Mouse (Mus musculus) heart, embryonic 12.5 days (tissue): ENCODE data around the gene Aasdhppt. TPM values are rescaled to one million over a fixed set of nuclear protein-coding genes. Genes with fewer than 3 reads are reported as not detected.

Experiments
- ATAC-seq: fragments of 200-750 bp; cut with Nextera tagmentation; 2 replicates; pipeline ENCODE4 v1.8.0; 2017; ENCODE audit warnings: moderate TSS enrichment, moderate library complexity; ENCODE audit not compliant: insufficient number of reproducible peaks, low FRiP score
- H3K27ac ChIP-seq: fragments of 300-500 bp; sonication (generic); 2 replicates; pipeline ENCODE4 v1.5.1; 2016; ENCODE audit warnings: mild to moderate bottlenecking, moderate library complexity; ENCODE audit not compliant: poor library complexity, severe bottlenecking
- H3K27me3 ChIP-seq: fragments of 300-500 bp; sonication (generic); replicated peaks from 2 replicates; pipeline ENCODE4 v1.6.1; 2016; ENCODE audit warnings: mild to moderate bottlenecking, moderate library complexity
- H3K36me3 ChIP-seq: fragments of 300-500 bp; sonication (generic); 2 replicates; pipeline ENCODE4 v1.6.1; 2016; ENCODE audit warnings: mild to moderate bottlenecking, moderate library complexity
- H3K4me1 ChIP-seq: fragments of 300-500 bp; sonication (generic); replicated peaks from 2 replicates; pipeline ENCODE4 v1.6.1; 2016; ENCODE audit warnings: mild to moderate bottlenecking
- H3K4me2 ChIP-seq: fragments of 300-500 bp; sonication (generic); 2 replicates; pipeline ENCODE4 v1.6.1; 2016; ENCODE audit warnings: mild to moderate bottlenecking, moderate library complexity
- H3K4me3 ChIP-seq: fragments of 300-500 bp; sonication (generic); 2 replicates; pipeline ENCODE4 v1.5.1; 2016; ENCODE audit warnings: mild to moderate bottlenecking
- H3K9ac ChIP-seq: fragments of 300-500 bp; sonication (generic); 2 replicates; pipeline ENCODE4 v1.6.1; 2016; ENCODE audit warnings: mild to moderate bottlenecking, moderate library complexity
- H3K9me3 ChIP-seq: fragments of 300-500 bp; sonication (generic); replicated peaks from 2 replicates; pipeline ENCODE4 v1.6.1; 2016; ENCODE audit warnings: mild to moderate bottlenecking, moderate library complexity
- WGBS: fragments of 180-500 bp; shearing (Covaris S2); methylation state at CpG from one replicate; pipeline ENCODE4 v1.1.7; 2016; 5-methylcytosine and 5-hydroxymethylcytosine counted together
- polyA plus RNA-seq: library from polyadenylated mRNA; unstranded; fragments of >200 nt; fragmentation: Nextera tagmentation; extraction: Ambion mirVana; gene quantifications from 2 replicates; pipeline ENCODE4 v1.2.1, GENCODE M21; 2016

The Aasdhppt gene
- polyA plus RNA-seq: 29.7 and 30.6 TPM in 2 replicates

DNA sequence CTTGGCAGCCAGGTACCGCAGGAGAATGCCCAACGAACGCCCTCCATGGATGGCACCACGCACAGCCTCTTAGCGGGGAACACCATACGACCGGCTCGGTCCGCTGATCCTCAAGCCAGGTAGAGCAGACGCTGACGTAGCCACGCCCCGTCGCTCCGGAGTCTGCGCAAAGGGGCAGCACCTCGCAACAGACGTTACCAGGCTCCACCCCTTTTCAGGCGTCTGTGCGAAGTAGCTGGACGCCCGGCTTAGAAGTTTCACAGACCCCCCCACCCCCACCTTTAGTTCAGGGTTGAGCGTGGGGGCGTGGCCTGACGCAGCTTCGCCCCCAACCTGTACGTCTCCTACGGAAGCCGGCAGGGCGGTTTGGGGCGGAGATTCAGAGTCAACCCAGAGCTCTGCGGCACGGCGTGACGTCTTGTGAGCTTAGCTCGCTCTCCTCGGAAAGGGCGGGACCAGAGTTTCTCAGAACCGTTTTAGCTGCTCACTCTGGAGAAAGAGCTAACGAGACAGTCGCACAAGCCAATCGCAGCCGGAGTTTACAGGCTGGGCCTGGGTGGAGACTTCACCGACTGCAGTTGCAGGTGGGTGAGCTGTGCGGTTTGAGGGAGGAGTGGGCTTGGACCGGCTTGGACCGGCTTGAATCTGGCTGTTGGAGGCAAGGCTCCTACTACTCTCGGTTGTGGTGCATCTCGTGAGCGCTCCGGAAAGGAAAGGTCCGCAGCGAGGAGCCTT is at the start of gene Aasdhppt, which contains the start of gene Kbtbd3:
Aasdhppt (minus strand) TSS at position 121 of the 735 bp plus-strand sequence.
Kbtbd3 (plus strand) TSS at position 483 of the 735 bp plus-strand sequence.
- H3K36me3 ChIP-seq: 0 out of 2 replicates have a peak, but pooled peaks cover 6% of the 10 kb centered on the region
- peak within 1 kb of the TSS; percentile 95 for H3K9ac ChIP-seq
- H3K4me2 ChIP-seq: peak within 1 kb of the TSS; percentile 80
- under 1% methylated on average over 53 of the region's 53 CpGs for WGBS
- no peaks in the 10 kb centered on the region for H3K9me3 ChIP-seq
- no peaks in the 10 kb centered on the region for H3K27me3 ChIP-seq
- H3K4me1 ChIP-seq: peaks cover 13% of the 10 kb centered on the region; the same call in 1 of the 2 replicates
- peak within 1 kb of the TSS; percentile 98 for H3K27ac ChIP-seq
- peak; percentile 98 for ATAC-seq
- H3K4me3 ChIP-seq: peak within 1 kb of the TSS; percentile 88

- Histone ChIP-seq H3K4me1 (no peaks in the 10 kb centered on the region), H3K27me3 (no peaks in the 10 kb centered on the region), H3K36me3 (no peaks in the 10 kb centered on the region), H3K4me2 (no peak overlapping the region), H3K27ac (no peak overlapping the region), H3K9ac (no peak overlapping the region), H3K4me3 (no peak overlapping the region), H3K9me3 (no peaks in the 10 kb centered on the region)
- no peak for ATAC-seq
- WGBS: 69% methylated on average over 1 of the region's 1 CpGs
Observed at GRCm38 (mm10) chr9:4353163-4353562, 43.9 kb upstream of the Aasdhppt start.

GRCm38 (mm10) chr9:4318939-4319721 is 9.9 kb upstream of the Aasdhppt start:
- ATAC-seq: no peak
- WGBS: 80% methylated on average over 6 of the region's 6 CpGs
- H3K27ac ChIP-seq: no peak overlapping the region

GRCm38 (mm10) chr9:4315746-4316145 is 6.5 kb upstream of the Aasdhppt start:
- ATAC-seq: no peak
- H3K27ac ChIP-seq: no peak overlapping the region
- H3K36me3 ChIP-seq: 0 out of 2 replicates have a peak, but pooled peaks cover 6% of the 10 kb centered on the region
- H3K9me3 ChIP-seq: no peaks in the 10 kb centered on the region
- no peak overlapping the region for H3K4me2 ChIP-seq
- H3K4me1 ChIP-seq: peaks cover 3% of the 10 kb centered on the region; the same call in 1 of the 2 replicates
- no peak overlapping the region for H3K9ac ChIP-seq
- H3K4me3 ChIP-seq: no peak overlapping the region
- H3K27me3 ChIP-seq: no peaks in the 10 kb centered on the region
- WGBS: 89% methylated on average over 2 of the region's 2 CpGs

More at GRCm38 (mm10) chr9:4318939-4319721, 9.9 kb upstream of the Aasdhppt start:
- Histone ChIP-seq H3K36me3 (0 out of 2 replicates have a peak, but pooled peaks cover 3% of the 10 kb centered on the region), H3K4me3 (no peak overlapping the region), H3K9ac (no peak overlapping the region), H3K4me2 (no peak overlapping the region), H3K4me1 (no peaks in the 10 kb centered on the region), H3K9me3 (no peaks in the 10 kb centered on the region), H3K27me3 (no peaks in the 10 kb centered on the region)

DNA sequence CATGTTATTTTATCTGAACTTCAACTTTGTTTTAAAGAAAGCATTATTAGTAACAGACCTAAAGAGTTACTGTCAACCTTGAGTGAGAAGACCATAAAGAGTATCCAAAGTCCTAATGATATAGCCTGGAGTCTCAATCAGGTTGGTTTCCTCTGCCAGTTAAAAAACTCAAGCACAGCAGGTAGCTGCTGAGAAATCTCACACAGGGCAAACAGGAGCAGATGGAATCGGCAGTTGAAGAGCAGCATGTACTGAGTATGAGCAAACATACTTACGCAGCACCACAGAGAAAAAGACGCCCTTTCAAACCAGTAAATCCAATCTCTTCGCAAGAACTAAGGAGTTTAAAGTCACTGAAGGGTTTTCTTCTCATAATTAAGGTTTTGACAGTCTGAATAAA is 4.7 kb upstream of the Aasdhppt start:
- no peak overlapping the region for H3K27ac ChIP-seq
- no peaks in the 10 kb centered on the region for H3K9me3 ChIP-seq
- peaks cover 7% of the 10 kb centered on the region; the same call in 1 of the 2 replicates for H3K4me1 ChIP-seq
- H3K4me2 ChIP-seq: no peak overlapping the region
- ATAC-seq: no peak
- 0 out of 2 replicates have a peak, but pooled peaks cover 6% of the 10 kb centered on the region for H3K36me3 ChIP-seq
- H3K4me3 ChIP-seq: no peak overlapping the region
- 83% methylated on average over 4 of the region's 4 CpGs for WGBS
- no peaks in the 10 kb centered on the region for H3K27me3 ChIP-seq
- H3K9ac ChIP-seq: no peak overlapping the region

- ATAC-seq: no peak
- H3K4me1 ChIP-seq: peaks cover 13% of the 10 kb centered on the region; the same call in 1 of the 2 replicates
- no peak overlapping the region for H3K9ac ChIP-seq
- 0 out of 2 replicates have a peak, but pooled peaks cover 6% of the 10 kb centered on the region for H3K36me3 ChIP-seq
- no peak overlapping the region for H3K4me3 ChIP-seq
- no peaks in the 10 kb centered on the region for H3K27me3 ChIP-seq
- 85% methylated on average over 3 of the region's 3 CpGs for WGBS
- no peak overlapping the region for H3K4me2 ChIP-seq
- H3K27ac ChIP-seq: no peak overlapping the region
- H3K9me3 ChIP-seq: no peaks in the 10 kb centered on the region
Observed at GRCm38 (mm10) chr9:4311162-4311561, 1.9 kb upstream of the Aasdhppt start.

DNA sequence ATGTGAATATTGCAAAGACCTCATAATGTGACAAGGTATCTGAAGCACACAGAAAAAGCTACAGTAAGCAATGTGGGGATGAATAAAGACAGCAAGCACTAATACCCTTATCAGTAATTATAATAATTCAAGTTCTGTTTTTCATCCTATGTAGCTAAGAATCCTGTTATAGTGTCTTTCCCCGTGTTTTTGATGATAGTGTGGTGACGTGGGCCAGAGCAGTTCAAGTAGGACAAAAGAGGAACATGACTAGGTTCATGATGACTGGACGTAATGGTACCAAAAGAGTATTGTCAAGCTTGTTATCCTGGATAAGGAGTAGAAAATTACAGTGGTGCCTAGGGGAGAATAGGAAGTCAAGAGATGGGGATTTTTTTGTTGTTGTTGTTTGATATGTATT is 1.4 kb upstream of the Aasdhppt start:
- Histone ChIP-seq H3K27me3 (no peaks in the 10 kb centered on the region), H3K4me2 (peak overlapping the region; percentile 72), H3K9ac (peak overlapping the region; percentile 95; the same call in 1 of the 2 replicates), H3K4me1 (peaks cover 13% of the 10 kb centered on the region; the same call in 1 of the 2 replicates), H3K9me3 (no peaks in the 10 kb centered on the region), H3K4me3 (peak overlapping the region; percentile 88), H3K27ac (no peak overlapping the region), H3K36me3 (0 out of 2 replicates have a peak, but pooled peaks cover 6% of the 10 kb centered on the region)
- ATAC-seq: no peak
- WGBS: 53% methylated on average over 3 of the region's 3 CpGs

- no peaks in the 10 kb centered on the region for H3K27me3 ChIP-seq
- peak; percentile 54 for ATAC-seq
- no peaks in the 10 kb centered on the region for H3K9me3 ChIP-seq
- peaks cover 13% of the 10 kb centered on the region; the same call in 1 of the 2 replicates for H3K4me1 ChIP-seq
- H3K36me3 ChIP-seq: no peaks in the 10 kb centered on the region
- H3K27ac ChIP-seq: peak overlapping the region; percentile 79
- peak overlapping the region; percentile 88 for H3K4me3 ChIP-seq
- H3K9ac ChIP-seq: peak overlapping the region; percentile 79
- WGBS: under 1% methylated on average over 36 of the region's 36 CpGs
- H3K4me2 ChIP-seq: peak overlapping the region; percentile 80
Observed at GRCm38 (mm10) chr9:4308628-4309350, 482 bp downstream of the Aasdhppt start.

DNA sequence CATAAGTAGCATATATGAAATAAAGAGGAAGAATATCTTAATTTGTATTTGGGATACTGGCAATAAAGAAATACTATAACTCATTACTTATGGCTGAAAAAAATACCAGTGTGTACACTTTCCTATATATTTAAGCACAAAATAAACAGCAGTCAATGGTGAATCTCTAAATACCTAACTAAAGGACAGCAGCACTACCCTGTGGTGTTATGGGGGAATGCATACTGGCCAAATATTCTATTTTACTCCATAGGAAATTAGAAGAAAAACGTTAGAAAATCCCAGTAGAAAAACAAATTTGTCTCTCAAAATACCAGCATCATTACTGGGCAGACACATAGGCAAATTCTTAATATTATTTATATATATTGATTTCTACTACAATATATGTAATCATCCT is 4.4 kb downstream of the Aasdhppt start:
- no peak overlapping the region for H3K9ac ChIP-seq
- H3K4me1 ChIP-seq: peaks cover 6% of the 10 kb centered on the region; the same call in 1 of the 2 replicates
- 45% methylated on average over 1 of the region's 1 CpGs for WGBS
- no peak overlapping the region for H3K4me2 ChIP-seq
- no peak overlapping the region for H3K27ac ChIP-seq
- H3K9me3 ChIP-seq: no peaks in the 10 kb centered on the region
- peaks cover 15% of the 10 kb centered on the region for H3K36me3 ChIP-seq
- H3K27me3 ChIP-seq: no peaks in the 10 kb centered on the region
- H3K4me3 ChIP-seq: no peak overlapping the region
- no peak for ATAC-seq

DNA sequence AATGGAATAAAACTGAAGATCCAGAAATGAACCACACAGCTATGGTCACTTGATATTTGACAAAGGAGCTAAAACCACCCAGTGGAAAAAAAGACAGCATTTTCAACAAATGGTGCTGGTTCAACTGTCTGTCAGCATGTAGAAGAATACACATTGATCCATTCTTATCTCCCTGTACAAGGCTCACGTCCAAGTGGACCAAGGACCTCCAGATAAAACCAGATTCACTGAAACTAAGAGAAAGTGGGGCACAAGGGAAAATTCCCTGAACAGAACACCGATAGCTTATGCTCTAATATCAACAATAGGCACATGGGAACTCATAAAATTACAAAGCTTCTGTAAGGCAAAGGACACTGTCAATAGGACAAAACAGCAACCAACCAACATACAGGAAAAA is 8.8 kb downstream of the Aasdhppt start:
- no peak for ATAC-seq
- Histone ChIP-seq H3K4me3 (no peak overlapping the region), H3K27ac (no peak overlapping the region), H3K36me3 (peaks cover 25% of the 10 kb centered on the region), H3K27me3 (no peaks in the 10 kb centered on the region), H3K9ac (no peak overlapping the region), H3K4me1 (no peaks in the 10 kb centered on the region), H3K9me3 (no peaks in the 10 kb centered on the region), H3K4me2 (no peak overlapping the region)
- 69% methylated on average over 2 of the region's 2 CpGs for WGBS
